Mouse (Mus musculus) myocyte (in vitro differentiated cells): ENCODE data around the gene Smyd3.

Experiments used
- E2F4 ChIP-seq: IDR thresholded peaks from one replicate; pipeline ENCODE4 v1.6.1; 2011; ENCODE audit warnings: mild to moderate bottlenecking, control low read depth, moderate library complexity; ENCODE audit not compliant: insufficient read depth
- MYOD1 ChIP-seq, 3 experiments: IDR thresholded peaks; one replicate each; pipeline ENCODE4 v1.6.1; 2011; ENCODE audit warnings: control low read depth in 2 of 3, low read depth in 2 of 3, mild to moderate bottlenecking in 2 of 3, moderate library complexity in 1 of 3; ENCODE audit not compliant: insufficient read length in 2 of 3, control insufficient read depth in 1 of 3
- POLR2A ChIP-seq: IDR thresholded peaks from one replicate; pipeline ENCODE4 v1.6.1; 2011; ENCODE audit warnings: low read depth, mild to moderate bottlenecking, control low read depth, moderate library complexity; ENCODE audit not compliant: insufficient read length
- POLR2AphosphoS2 ChIP-seq: IDR thresholded peaks from one replicate; pipeline ENCODE4 v1.6.1; 2011; ENCODE audit warnings: low read depth, control low read depth; ENCODE audit not compliant: insufficient read length
- TCF12 ChIP-seq: IDR thresholded peaks from one replicate; pipeline ENCODE4 v1.6.1; 2011; ENCODE audit warnings: mild to moderate bottlenecking, control low read depth; ENCODE audit not compliant: poor library complexity, insufficient read depth, severe bottlenecking

DNA sequence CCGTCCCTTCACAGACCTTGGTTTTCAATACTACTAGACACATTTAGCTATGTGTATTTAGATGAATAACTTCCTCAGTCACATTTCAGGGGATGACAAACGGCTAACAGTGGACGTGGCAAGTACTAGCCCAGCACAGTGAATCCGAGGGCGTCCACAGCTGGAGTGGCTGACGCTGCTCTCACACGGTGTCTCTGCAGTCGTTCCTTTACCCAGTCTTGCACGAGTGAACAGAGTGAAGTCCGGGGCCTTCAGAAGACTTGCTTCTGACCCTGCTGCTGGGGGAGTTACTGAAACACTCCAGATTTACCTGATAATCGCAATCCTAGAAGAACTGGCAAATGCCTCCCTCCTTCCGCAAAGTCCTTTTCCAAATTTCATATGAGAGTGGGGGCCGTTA, 74.0 kb downstream of the Smyd3 start:
- TF ChIP-seq POLR2A (no peak), POLR2AphosphoS2 (no peak), MYOD1 (IDR thresholded peaks at IDR 0.05; ENCODE audit: control insufficient read depth in 1 of 3, insufficient read length in 2 of 3, low read depth in 2 of 3) (no peak), E2F4 (no peak), TCF12 (no peak)
